Mouse (Mus musculus) heart, postnatal 14 days (tissue): Measurements from ENCODE around the gene N4bp2. TPM values are rescaled to one million over a fixed set of nuclear protein-coding genes. Genes with fewer than 3 reads are reported as not detected.
"Not testable (repeated sequence)": the region's sequence is repeated elsewhere in the genome, so short reads cannot be mapped to it uniquely, and the experiment has no call there.

Source experiments
- DNase-seq, 2 experiments: peaks; one replicate each; pipeline ENCODE4 v3.0.0; 2021 to 2022
- intact Hi-C: fragments of 180-260 bp; cut with DNase I; formaldehyde crosslinking; loops from one replicate; pipeline ENCODE4 v1.15.1; 2025
- total RNA-seq, 2 experiments: library from RNA; stranded (reverse); gene quantifications; 2 replicates each; pipeline ENCODE4 v1.2.3; 2021

Gene N4bp2
- total RNA-seq, 2 experiments from 2014 or later, result 22.7 to 27.1 TPM

DNA sequence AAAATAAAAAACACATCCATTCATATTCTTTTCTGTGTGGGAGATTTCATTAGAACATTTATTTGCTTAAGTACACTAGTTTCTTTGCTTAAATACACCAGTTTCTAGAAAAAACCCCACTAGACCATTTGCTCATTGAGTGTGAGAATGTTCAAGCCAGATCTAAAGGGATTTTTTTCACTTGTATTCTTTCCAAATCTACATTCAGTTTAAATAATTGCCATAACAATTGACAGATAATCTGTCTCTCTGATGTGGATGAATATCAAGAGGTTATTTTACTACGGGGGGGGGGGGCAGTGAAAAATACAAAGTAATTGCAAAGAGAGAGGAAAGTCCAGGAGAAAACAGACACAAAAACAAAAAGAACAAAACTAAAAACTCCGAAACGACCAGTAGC, 635 bp upstream of the N4bp2 start:
- intact Hi-C loops, result loop anchor here (2.0 to 10.0 kb wide), 4 partner anchors 30 to 270 kb away; partner anchors contain the start of genes Gm43552, Pds5a, Smim14 and Ube2k

DNA sequence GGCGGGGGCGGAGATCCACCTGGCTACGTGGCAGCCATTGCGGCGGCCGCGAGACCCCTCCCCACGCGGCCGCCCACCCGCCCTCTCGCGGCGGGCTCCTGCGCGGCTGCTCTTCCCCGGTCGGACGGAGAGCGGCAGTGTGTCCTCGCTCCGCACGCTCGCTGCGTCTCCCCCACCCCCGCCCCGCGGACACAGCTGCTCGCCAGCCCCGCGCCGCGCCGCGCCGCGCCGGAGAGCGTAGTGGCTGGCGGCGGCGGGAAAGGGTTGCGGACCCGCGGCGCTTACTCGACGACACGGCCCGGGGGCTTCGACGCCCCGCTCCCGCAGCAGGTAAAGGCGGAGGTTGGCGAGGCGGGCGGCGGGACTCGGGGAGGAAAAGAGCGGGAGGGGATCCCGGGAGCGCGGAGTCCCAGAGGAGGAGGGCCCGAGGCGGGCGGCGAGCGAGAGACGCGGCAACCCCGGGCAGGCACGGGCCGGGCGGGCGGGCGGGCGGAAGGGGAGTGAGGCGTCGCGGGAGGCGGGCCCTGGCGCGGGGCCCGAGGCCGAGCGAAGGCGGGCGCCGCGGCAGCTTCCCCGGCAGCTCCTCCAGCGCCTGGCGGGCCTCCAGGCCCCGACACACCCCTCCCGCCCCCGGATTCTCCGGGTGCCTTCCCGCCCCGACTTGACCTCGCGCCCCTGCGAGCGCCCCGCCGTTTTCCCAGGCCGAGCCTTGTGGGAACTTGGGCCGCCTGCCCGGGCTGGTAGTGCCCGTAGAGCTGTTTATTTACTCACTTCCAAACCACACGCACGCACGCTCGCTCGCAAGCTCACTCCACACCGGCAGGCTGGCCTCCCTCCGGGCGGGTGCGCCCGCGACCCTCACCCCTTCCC, 830 bp downstream of the N4bp2 start:
- intact Hi-C loops, result loop anchor here (2.0 to 10.0 kb wide), 4 partner anchors 31 to 272 kb away; partner anchors contain the start of genes Gm43552, Pds5a, Smim14 and Ube2k
- peak; percentile 92 to 95 for DNase-seq

More for the DNA sequence above, 635 bp upstream of the N4bp2 start:
- no peak for DNase-seq

DNA sequence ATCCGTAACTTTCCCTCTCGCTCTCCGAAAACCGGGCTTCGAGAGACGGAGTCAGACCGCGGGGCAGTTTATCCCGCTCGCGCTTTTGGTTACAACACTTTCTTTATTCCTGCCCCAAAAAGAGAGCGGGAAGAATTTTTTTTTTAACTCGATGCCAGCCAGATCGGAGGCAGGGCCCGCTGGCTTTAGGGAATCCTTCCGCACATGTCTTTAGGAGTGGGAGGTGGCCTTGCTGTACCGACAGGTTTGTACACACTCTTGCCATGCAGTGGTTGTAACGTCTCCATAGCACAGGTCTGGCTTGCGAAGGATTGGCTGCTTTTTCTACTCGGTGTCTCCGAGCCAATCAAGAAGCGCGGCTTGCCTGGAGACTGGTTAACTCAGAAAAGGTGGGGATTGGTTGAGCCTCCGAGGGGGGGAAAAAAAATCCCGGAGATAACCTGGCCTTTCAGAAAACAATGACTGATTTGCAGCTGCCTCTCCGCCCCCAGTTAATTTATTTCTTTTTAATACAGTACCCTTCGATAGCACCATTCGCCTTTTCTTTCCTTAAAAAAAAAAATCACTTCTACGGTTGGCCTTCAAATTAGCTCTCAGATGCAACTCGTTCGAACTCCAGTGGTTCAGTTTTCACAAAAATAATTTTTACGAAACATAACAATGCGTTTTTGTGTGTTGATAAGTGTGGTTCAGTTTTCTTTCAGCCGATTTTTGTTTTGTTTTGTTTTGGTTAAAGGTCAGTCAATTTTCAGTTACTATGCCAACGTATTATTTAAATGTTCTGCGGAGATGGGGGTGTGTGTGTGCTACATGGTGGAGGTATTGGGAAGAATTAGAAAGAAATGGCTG, 1.7 kb downstream of the N4bp2 start:
- intact Hi-C loops, result loop anchor here (5.0 to 10.0 kb wide), 3 partner anchors 172 to 273 kb away; partner anchors contain the start of genes Gm43552, Smim14 and Ube2k
- peak; percentile 78 to 84 for DNase-seq

DNA sequence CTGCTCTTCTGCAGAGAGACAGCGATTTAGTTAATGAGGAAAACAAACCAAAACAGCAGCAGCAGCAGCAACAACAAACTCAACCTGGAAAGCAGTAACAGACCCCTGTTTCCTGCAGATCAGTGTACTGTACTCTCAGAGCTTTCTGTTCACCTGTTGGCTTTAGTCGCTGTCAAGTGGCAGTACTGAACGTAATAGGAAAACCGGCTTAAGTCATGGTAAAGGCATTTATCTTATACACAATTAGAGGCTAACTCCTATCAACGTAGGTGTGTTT, 2.3 kb downstream of the N4bp2 start:
- DNase-seq, result peak in 1 of 2 experiments; percentile 3
- intact Hi-C loops, result loop anchor here (5.0 to 10.0 kb wide), 2 partner anchors 172 to 231 kb away; partner anchors contain the start of genes Smim14 and Ube2k

DNA sequence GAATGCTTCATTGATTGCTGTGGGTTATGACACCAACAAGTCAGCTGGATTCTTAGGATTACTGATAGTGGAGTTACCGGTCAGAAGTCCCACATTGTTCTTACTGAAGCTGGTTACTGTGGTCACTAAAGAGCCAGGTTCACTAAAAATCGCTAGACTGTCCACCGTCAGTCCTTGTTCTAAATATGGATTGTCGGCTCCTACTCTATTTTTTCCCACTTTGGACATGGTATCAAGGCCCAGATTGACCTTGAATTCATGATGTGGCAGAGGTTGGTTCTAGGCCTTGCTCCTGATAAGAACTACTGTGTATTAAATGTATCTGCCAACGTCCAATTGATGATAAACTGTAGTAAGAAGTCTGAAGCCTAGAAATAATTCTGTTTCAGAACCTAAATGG, 4.7 kb downstream of the N4bp2 start:
- no peak for DNase-seq
- intact Hi-C loops, result loop anchor here (5.0 to 10.0 kb wide), 2 partner anchors 169 to 233 kb away; partner anchors contain the start of genes Smim14 and Ube2k

DNA sequence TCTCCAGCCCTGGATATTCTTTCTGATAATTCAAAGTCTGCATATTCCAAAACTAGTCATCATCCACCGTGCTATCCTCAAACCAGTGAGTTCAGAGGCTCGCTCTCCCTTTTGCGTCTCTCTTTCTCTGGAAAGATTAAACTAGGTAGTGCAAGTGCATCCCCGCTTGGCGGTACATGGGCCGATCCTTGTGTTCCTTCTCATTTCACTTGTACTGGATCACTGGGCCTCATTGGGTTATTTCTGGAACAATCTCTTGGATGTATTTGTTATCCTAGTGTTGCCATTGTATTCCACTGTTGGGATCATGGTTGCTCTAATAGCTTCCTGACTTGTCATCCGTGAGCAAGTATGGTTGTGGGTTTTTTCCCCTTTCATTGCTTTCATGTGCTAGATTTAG, 6.7 kb downstream of the N4bp2 start:
- intact Hi-C loops, result no loop called here
- DNase-seq, result no peak

DNA sequence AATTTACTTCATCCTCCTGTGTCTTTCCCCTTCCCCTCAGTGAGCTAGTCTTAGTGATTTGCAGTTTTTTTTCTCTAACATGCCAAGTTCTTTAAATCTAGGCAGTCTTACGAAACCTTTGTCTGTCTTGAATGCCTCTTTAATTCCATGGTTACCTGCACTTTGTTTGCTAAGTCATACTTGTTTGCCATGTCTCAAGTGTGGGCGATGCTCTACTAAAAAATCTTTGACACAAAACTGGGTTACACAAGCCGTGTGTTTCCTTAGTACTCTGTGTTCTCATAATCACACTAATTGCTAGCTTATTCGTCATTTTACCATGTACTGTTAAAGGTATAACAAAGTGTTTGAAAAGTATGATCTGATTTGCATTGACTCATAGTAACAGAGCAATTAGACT, 7.2 kb downstream of the N4bp2 start:
- intact Hi-C loops, result no loop called here

DNA sequence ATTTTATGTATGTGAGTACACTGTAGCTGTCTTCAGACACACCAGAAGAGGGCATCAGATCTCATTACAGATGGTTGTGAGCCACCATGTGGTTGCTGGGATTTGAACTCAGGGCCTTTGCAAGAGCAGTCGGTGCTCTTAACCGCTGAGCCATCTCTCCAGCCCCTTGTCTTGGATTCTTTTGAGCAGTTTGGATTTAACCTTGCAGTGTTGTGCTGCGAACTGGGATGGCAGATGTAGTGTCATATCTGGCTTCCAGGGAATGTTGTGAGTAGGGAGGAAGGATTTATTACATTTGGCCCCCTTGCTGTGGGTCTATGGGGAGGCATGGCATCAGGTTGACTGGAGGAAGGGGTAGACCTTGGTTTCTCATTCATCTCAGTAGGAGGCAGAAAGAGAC, 10.6 kb downstream of the N4bp2 start:
- DNase-seq, result not testable (repeated sequence)

More for the DNA sequence above, 7.2 kb downstream of the N4bp2 start:
- DNase-seq, result no peak

DNA sequence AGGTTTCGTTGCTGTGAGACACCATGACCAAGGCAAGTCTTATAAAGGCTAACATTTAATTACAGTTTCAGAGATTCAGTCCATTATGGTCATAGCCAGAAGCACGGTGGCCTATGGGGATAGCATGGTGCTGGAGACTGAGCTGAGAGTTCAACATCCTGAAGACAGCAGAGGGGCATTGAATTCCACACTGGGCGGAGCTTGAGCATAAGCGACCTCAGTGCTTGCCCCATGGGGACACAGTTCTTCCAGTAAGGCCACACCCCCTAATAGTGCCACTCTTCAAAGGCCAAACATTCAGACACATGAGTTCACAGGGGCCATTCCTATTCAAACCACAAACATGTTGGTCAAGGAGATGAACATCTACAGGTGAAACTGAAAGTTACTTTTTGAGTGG, 12.8 kb downstream of the N4bp2 start:
- no peak for DNase-seq
- intact Hi-C loops, result no loop called here

More for the DNA sequence above, 10.6 kb downstream of the N4bp2 start:
- intact Hi-C loops, result not testable (repeated sequence)

DNA sequence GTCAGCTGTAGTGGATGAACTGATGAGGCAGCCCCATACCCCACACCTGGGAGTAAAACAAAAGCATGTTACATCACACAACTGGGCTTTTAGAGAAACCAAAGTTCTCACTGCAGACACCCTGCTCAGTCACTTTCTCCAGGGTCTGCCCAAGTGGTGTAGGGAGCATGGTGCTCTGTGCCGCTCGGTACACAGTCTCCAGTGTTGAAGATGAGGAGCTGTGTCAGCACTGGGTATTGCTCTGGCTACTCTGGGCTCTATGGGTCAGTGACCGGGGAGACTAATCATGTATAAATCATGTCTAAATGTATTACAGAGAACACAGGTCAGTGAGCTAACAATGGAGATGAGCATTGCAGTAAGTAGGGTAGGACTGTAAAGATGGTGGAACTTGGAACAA, 13.6 kb downstream of the N4bp2 start:
- intact Hi-C loops, result no loop called here

DNA sequence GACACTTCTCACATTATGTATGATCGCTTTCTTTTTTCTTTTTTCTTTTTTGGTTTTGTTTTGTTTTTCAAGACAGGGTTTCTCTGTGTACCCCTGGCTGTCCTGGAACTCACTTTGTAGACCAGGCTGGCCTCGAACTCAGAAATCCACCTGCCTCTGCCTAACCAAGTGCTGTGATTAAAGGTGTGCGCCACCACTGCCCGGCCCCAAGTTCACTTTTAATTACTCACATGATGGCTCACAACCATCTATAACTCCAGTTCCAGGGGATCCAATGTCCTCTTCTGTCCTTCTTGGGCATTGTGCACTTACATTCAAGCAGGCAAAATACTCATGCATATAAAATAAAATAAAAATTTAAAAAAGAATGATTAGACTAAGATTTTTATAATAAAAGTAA, 15.7 kb downstream of the N4bp2 start:
- intact Hi-C loops, DNase-seq: not testable (repeated sequence)

More for the DNA sequence above, 13.6 kb downstream of the N4bp2 start:
- no peak for DNase-seq

DNA sequence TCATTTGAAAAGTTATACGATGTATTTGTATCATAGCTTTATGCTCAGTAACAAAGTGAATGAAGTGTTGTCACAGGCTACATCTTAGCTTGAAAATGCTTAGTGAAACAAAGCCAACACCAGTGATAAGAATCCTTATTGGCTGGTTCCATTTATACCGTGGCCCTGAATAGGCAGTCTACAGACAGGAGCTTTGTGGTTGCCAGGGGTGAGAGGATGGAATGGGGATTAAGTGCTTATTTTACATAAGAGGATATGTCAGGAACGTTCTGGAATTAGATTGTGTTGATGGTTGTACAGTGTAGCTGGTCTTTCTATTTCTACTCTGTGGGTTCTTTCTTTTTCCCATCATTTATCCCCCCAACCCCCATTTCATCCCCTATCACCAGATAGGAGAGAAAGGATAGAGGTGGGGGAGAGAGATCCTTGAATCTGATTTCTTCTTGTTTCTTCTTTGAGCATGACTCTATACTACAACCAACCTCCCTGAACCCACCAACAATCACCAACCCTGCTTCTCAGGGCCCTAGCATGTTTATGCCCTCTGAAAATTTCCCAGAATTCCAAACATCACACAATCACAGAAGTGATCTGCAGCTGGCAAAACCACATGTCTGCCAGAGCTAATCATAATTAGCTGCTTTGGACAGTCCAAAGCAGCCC, 16.2 kb downstream of the N4bp2 start:
- intact Hi-C loops, result no loop called here
- no peak for DNase-seq

DNA sequence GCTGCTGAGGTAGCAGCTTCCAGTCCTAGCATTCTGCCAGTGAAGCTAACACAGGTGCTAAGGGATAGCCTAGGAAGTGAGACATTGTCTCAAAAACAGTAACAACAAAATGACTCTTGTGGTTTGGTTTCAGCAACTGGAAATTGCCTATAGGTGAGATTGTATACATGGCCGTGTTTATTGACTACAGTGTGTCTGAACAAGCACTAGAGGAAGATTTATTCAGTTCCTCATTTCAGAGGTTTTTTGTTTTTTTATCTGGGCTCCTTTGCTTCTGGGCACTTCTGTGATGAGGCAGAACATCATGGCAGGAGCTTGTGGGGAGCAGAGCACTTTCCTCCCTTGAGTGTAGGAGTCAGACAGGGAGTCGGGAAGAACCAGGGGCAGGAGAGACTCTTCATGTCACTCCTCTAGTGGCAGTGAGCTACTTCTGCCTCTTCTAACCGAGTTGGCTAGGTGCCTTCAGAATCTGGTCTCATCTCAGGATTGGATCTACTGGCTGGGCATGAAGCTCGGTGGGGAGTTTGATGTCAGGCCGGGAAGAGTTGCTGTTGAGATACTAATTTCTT, 17.9 kb downstream of the N4bp2 start:
- intact Hi-C loops, result no loop called here
- DNase-seq, result no peak

DNA sequence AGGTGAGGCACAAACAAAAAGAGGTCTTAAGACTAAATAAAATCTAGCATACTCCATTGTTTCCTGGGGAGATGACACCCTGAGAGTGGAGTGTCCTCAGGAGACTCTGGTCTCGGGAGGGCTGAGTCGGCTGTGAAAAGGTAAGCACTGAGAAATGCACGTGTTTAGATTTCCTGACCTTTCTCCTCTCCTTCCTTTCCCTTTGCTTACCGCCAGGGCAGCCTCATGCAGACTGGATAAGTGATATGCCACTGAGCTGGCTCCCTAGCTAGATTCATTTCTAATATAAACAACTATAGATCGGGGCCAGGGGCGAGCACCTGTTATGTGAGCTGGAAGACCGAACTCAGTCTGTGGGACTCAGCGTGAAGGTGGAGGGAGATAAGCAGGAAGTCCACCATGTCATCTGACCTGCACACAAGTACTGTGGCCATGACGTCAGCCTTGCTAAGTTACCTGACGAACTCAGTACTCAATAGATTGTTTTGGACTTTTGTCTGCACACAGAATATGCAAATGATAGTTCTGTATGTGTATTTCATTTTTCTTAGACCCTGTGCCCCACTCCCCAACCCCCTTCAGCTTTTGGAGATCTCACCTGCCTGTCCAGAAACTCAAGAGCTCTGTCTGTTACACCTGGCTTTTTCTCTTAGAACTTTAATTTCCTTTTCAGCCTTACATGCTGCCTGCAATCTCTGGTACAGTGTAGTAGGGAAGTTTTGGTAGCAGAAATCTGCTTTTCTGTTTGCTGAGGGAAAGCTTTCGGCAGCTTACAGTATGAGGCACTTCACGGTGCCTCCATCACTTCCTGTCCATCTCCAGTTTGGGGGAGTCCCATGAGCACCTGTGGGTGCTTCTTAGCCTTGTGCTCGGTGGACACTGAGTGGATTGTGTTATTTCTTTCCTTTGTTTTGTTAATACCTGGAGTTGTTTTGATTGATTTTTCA, 18.7 kb downstream of the N4bp2 start:
- no peak for DNase-seq
- intact Hi-C loops, result no loop called here

DNA sequence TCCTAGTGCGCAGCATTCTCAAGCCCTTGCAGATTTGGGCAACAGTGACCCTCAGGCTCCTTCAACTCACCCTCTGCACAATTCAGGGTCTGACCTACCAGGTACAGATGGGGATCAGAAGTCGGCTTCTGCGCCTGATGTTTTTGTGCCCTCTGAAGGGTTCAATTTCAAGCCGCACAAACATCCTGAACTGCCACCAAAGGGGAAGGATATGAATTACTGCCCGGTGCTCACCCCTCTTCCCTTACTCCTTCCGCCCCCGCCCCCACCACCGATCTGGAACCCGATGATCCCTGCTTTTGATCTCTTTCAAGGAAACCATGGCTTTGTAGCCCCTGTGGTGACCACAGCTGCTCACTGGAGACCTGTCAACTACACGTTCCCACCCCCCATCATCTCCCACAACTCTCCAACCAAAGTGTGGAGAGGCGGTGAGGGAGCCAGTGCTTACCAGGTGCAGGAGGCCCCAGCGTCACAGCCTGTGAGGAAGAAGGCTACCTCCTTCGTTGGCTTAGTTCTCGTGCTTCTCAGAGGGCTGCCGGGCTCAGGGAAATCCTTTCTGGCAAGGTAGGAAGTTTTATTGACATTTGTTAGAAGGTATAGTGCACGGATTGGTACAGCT, 27.4 kb downstream of the N4bp2 start:
- intact Hi-C loops, result no loop called here
- no peak for DNase-seq

DNA sequence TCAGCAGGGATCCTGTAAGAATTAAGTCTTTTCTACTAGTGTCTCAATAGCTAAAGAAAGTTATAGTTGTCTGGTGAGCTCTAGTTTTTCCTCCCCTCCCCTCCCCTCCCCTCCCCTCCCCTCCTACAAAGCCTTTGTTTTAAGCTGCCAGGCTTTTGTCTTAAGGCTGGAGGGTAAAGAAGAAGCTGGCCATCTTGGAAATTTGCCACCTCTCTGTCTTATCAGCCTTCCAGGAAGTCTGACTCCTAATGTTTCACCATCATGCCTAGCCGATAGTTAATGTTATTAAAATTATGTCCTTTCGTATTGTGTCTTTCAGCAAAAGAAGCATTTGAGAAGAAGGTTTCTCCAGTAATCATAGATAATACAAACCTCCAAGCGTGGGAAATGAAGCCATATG, 30.9 kb downstream of the N4bp2 start:
- intact Hi-C loops, result no loop called here
- DNase-seq, result no peak

DNA sequence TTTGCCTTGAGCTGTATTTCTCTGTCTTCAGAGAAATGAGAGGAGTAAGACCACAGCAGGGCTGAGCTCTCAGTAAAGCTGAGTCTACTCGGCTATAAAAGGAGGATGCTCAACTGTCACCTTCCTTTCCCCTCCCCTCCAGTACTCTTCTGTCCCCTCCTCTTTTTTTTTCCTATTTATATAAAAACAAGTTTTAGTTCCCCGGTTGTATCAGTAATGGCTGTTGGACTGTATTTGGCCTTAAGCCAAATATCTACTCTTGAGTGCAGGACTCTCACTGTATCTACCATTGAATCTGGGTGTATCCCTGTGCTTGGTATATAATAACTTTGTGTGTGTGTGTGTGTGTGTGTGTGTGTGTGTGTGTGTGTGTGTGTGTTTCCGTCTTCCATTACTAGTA, 31.4 kb downstream of the N4bp2 start:
- intact Hi-C loops, result no loop called here
- no peak for DNase-seq

DNA sequence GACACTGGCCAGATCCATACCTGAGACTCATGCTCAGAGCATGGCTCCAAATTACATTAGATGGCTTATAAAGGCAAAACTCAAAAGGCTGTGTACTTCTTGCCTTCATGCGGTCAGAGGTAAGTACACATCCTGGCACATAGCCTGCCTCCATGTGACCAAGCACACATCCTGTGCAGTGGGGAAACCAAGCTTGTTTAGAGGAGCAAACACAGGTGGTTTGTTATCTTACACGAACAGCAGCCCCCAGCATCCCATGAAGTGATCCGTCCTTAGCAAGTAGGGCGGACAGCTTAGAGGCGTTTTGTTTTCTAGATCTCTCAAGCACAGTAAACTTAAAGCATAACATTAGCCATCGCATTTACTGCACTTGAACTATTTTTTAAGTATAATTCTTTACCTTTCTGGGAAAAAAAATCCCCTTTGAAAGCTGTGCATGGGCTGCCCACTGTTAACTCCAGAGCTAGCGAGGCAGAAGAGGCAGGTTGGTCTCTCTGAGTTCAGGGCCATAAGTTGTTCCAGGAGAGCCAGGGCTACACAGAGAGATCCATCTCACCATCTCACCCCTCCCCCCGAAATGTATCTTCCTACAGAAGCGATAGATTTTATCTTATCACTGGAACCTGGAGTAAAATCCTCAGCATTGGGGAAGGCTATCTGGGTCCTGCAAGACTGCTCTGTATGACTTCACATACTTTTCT, 32.1 kb downstream of the N4bp2 start:
- no peak for DNase-seq

More for the DNA sequence above, 32.1 kb downstream of the N4bp2 start:
- intact Hi-C loops, result no loop called here
